Mouse (Mus musculus): ENCODE measurements around the gene Cct8l1. TPM values are rescaled to one million over a fixed set of nuclear protein-coding genes. Genes with fewer than 3 reads are reported as not detected.

Gene Cct8l1
- not detected in 2 replicates for polyA plus RNA-seq (2012; rRNA removed)

GRCm38 (mm10) chr5:25515767-25516166 lies at the start of gene Cct8l1:
Cct8l1 (plus strand) TSS chr5:25516067.

GRCm38 (mm10) chr5:25498346-25498820 lies 17.5 kb upstream of the Cct8l1 start, which contains the start of gene Kmt2c:
Kmt2c (minus strand) TSS chr5:25498783.

Other genes with a start within 250 kb of the Cct8l1 start
- 7.6 and 8.5 TPM in 2 replicates for gene Kmt2c, start 17.3 kb upstream of the Cct8l1 start, polyA plus RNA-seq (2012; rRNA removed)
- gene Xrcc2, start 189.8 kb downstream of the Cct8l1 start, polyA plus RNA-seq (2012; rRNA removed), result 4.7 and 5.5 TPM in 2 replicates
- 0.25 and 0.30 TPM in 2 replicates for gene Actr3b, start 243.9 kb downstream of the Cct8l1 start, polyA plus RNA-seq (2012; rRNA removed)

All from liver, embryonic 14 days (tissue).